Mouse (Mus musculus) forebrain, embryonic 11.5 days (tissue): ENCODE measurements around the gene Kbtbd2. TPM values are rescaled to one million over a fixed set of nuclear protein-coding genes. Genes with fewer than 3 reads are reported as not detected.

Experiments
- ATAC-seq: fragments of 200-750 bp; cut with Nextera tagmentation; replicated peaks from 2 replicates; pipeline ENCODE4 v1.8.0; 2017; ENCODE audit warnings: moderate TSS enrichment; ENCODE audit not compliant: low FRiP score
- DNase-seq: peaks from one replicate; pipeline ENCODE4 v3.0.0-alpha.2; 2017; ENCODE audit warnings: low spot score
- H3K27ac ChIP-seq: fragments of 300-500 bp; sonication (generic); 2 replicates; pipeline ENCODE4 v1.5.1; 2014; ENCODE audit warnings: low read depth, low read length
- H3K27me3 ChIP-seq: fragments of 300-500 bp; sonication (generic); 2 replicates; pipeline ENCODE4 v1.6.1; 2014; ENCODE audit warnings: mild to moderate bottlenecking, low read length, mixed read lengths; ENCODE audit not compliant: control insufficient read depth, insufficient read depth
- H3K36me3 ChIP-seq: fragments of 300-500 bp; sonication (generic); 2 replicates; pipeline ENCODE4 v1.6.1; 2014; ENCODE audit warnings: mild to moderate bottlenecking, low read length, moderate library complexity, mixed read lengths; ENCODE audit not compliant: control insufficient read depth, insufficient read depth
- H3K4me1 ChIP-seq: fragments of 300-500 bp; sonication (generic); replicated peaks from 2 replicates; pipeline ENCODE4 v1.6.1; 2014; ENCODE audit warnings: low read length, mixed read lengths; ENCODE audit not compliant: control insufficient read depth, insufficient read depth
- H3K4me2 ChIP-seq: fragments of 300-500 bp; sonication (generic); 2 replicates; pipeline ENCODE4 v1.6.1; 2014; ENCODE audit warnings: low read depth, mild to moderate bottlenecking, low read length, moderate library complexity, mixed read lengths; ENCODE audit not compliant: severe bottlenecking
- H3K4me3 ChIP-seq: fragments of 300-500 bp; sonication (generic); 2 replicates; pipeline ENCODE4 v1.5.1; 2014; ENCODE audit warnings: low read depth, low read length
- H3K9ac ChIP-seq: fragments of 300-500 bp; sonication (generic); 2 replicates; pipeline ENCODE4 v1.6.1; 2014; ENCODE audit warnings: low read length
- H3K9me3 ChIP-seq: fragments of 300-500 bp; sonication (generic); 2 replicates; pipeline ENCODE4 v1.6.1; 2016; ENCODE audit warnings: low read length, mixed read lengths; ENCODE audit not compliant: control insufficient read depth
- WGBS: fragments of 180-500 bp; shearing (Covaris S2); extraction: QIAGEN DNeasy Blood & Tissue Kit; methylation state at CpG from one replicate; pipeline ENCODE4 v1.1.7; 2014; 5-methylcytosine and 5-hydroxymethylcytosine counted together
- polyA plus RNA-seq: library from polyadenylated mRNA; unstranded; fragments of >200 nt; fragmentation: Nextera tagmentation; extraction: Ambion mirVana; gene quantifications from 2 replicates; pipeline ENCODE4 v1.2.1, GENCODE M21; 2014

Kbtbd2 gene
- 40.1 and 40.6 TPM in 2 replicates for polyA plus RNA-seq

DNA sequence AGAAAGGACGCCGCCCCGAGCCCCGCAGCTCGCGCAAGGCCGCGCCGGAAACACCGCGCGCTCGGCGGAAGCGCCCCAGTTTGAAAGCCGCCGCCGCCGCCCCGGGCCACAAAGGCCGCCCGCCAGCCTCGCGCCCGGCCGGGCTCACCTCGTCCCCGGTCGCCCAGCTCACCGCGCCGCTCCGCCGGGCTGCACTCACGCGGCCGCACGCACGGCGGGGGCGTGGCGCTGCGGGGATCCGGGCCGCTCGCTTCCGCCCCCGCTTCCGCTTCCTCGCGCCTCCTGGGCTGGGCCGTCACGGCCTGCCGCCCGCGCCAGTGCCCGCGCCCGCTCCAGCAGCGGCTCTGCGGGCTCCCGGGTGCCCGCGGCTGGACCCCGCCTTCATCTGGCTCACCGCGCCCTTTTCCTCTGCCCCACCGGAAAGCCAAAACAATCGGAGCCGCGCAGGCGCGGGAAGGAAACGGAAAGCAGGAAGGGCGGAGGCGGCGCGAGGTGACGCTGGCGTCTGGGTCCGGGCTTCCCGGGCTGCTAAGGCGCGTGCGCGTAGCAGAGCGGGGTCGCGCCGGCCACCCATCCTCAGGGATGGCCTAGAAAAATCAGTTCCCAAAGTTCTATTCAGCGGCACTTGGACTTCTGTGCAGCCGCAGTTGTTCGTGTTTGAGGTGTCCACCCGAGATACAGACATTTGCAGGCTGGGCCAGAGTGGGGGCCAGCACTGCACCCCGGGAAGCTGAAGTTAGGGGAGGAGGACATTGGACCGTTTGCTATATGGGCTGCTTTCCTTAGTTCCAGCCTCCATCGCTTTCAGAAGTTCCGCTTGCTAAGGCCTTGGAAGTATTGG lies at the start of gene Kbtbd2:
Kbtbd2 (minus strand) TSS at position 503 of the 841 bp plus-strand sequence.
- Histone ChIP-seq H3K9me3 (no peaks in the 10 kb centered on the region), H3K9ac (peak within 1 kb of the TSS; percentile 87), H3K27ac (peak within 1 kb of the TSS; percentile 98), H3K4me3 (peak within 1 kb of the TSS; percentile 73), H3K4me2 (peak within 1 kb of the TSS; percentile 78), H3K27me3 (no peaks in the 10 kb centered on the region), H3K36me3 (no peaks in the 10 kb centered on the region), H3K4me1 (peaks cover 7% of the 10 kb centered on the region; the same call in 1 of the 2 replicates)
- ATAC-seq, result peak; percentile 95
- WGBS, result under 1% methylated on average over 80 of the region's 98 CpGs
- DNase-seq, result peak; percentile 97

DNA sequence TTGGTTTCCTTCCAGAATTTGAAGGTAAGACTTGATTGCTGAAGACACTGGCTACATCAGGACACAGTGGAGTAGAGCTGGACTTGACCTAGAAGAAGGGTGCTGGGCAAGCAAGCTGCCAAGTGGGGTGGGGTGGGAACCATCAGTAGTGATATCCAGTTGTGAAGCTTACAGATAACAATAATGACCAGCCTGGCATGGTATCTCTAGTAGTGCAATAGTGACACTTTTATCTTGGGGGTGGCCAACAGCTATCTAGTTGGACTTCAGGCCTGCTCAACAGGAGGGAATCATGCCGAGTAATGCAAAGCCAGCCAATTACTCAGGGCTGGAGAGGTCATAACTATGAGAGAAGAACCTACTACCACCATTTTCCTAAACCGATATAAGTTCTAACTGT lies 46.8 kb upstream of the Kbtbd2 start:
- Histone ChIP-seq H3K4me2 (no peak overlapping the region), H3K9ac (no peak overlapping the region), H3K27ac (no peak overlapping the region), H3K4me3 (no peak overlapping the region), H3K9me3 (no peaks in the 10 kb centered on the region), H3K27me3 (no peaks in the 10 kb centered on the region), H3K36me3 (no peaks in the 10 kb centered on the region), H3K4me1 (no peaks in the 10 kb centered on the region)
- ATAC-seq (no peak), DNase-seq (no peak)
- 93% methylated on average over 2 of the region's 2 CpGs for WGBS

DNA sequence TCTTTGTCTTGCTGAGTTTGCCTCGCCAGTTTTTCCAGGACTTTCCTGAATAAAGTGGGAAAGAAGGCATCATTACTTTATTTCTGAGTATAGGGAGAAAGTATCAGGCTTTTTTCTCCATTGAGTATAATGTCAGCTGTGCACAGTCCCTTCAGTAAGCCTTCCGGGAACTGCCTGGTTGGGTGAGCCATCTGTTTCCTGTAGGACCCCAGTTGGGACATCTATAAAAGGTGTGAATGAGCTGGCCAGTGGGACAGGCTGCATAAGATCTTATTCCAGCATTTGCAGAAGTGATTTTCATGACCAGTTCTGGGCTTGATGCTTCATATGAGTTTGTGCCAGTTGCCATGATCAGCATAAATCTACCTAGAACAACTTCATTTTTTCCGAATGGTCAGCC lies 45.6 kb upstream of the Kbtbd2 start:
- Histone ChIP-seq H3K9me3 (no peaks in the 10 kb centered on the region), H3K4me1 (no peaks in the 10 kb centered on the region), H3K27ac (no peak overlapping the region), H3K27me3 (no peaks in the 10 kb centered on the region), H3K9ac (no peak overlapping the region), H3K36me3 (no peaks in the 10 kb centered on the region), H3K4me3 (no peak overlapping the region), H3K4me2 (no peak overlapping the region)
- 89% methylated on average over 3 of the region's 3 CpGs for WGBS
- DNase-seq (no peak), ATAC-seq (no peak)

DNA sequence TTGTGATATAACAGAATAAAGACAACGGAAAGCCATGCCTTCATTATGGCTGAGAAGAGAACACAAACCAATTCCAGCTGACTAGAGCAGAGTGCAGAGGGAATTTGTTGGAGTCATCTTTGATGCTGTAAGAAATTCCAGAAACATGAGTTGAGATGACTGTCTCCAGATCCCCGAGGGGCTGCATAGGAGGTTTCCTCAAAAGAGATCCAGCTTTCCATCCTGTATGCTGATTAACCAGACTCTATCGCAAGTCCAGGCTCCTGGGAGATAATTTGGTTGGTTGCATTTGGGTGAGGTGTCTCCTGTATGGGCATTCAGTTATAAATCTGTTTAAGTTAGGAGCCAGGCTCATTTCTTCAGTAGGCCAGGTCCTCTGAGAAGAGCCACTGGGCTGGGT lies 40.0 kb upstream of the Kbtbd2 start:
- Histone ChIP-seq H3K9me3 (no peaks in the 10 kb centered on the region), H3K36me3 (no peaks in the 10 kb centered on the region), H3K4me1 (no peaks in the 10 kb centered on the region), H3K9ac (no peak overlapping the region), H3K27ac (no peak overlapping the region), H3K27me3 (no peaks in the 10 kb centered on the region), H3K4me2 (no peak overlapping the region), H3K4me3 (no peak overlapping the region)
- DNase-seq (no peak), ATAC-seq (no peak)
- 92% methylated on average over 3 of the region's 3 CpGs for WGBS

DNA sequence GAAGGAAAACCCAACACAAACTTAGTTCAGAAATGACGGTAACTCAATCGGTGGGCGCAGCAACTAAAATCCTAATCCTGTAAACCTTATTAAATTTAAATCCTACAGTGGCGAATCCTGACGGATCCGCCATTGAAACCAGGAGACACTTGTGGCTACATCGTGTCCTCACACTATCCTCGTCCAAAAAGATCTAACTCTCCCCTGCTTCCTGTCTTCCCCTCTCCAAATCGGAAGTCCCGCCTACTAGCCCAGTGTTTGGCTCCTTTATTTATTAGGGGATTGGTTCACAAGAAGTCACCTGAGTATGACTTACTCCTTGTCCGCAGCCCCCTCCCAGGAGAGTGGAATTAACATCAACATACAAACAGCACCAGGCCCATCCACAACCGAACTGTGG lies 39.6 kb upstream of the Kbtbd2 start:
- H3K4me3 ChIP-seq, result no peak overlapping the region
- no peak overlapping the region for H3K9ac ChIP-seq
- H3K4me1 ChIP-seq, result no peaks in the 10 kb centered on the region
- whole genome bisulfite sequencing, result 95% methylated on average over 12 of the region's 12 CpGs
- no peaks in the 10 kb centered on the region for H3K9me3 ChIP-seq
- H3K4me2 ChIP-seq, result no peak overlapping the region
- ATAC-seq, result no peak
- no peaks in the 10 kb centered on the region for H3K36me3 ChIP-seq
- DNase-seq, result no peak
- no peaks in the 10 kb centered on the region for H3K27me3 ChIP-seq
- no peak overlapping the region for H3K27ac ChIP-seq

DNA sequence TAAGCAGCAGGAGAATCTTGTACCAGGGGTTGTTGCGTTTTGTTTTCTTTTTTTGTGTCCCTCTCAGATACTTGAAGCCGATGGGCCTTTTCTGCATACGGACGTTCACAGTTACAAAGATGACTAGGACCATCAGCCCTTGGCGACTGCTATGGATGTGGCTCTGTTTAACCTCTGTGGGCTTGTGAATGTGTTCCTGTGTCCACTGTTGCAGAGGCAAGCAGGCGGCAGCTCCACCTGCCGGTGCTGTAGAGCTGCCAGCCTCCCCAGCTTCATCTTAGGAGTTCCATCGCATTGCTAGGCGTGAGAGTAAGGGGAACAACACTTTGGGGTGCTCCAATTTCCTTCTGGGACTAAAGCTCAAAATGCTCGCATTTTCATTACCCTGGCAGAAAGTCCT lies 37.9 kb upstream of the Kbtbd2 start:
- H3K27ac ChIP-seq, result no peak overlapping the region
- no peaks in the 10 kb centered on the region for H3K27me3 ChIP-seq
- H3K9ac ChIP-seq, result no peak overlapping the region
- WGBS, result 93% methylated on average over 10 of the region's 10 CpGs
- no peak overlapping the region for H3K4me2 ChIP-seq
- no peak overlapping the region for H3K4me3 ChIP-seq
- H3K36me3 ChIP-seq, result no peaks in the 10 kb centered on the region
- H3K4me1 ChIP-seq, result no peaks in the 10 kb centered on the region
- H3K9me3 ChIP-seq, result no peaks in the 10 kb centered on the region
- ATAC-seq (no peak), DNase-seq (no peak)

DNA sequence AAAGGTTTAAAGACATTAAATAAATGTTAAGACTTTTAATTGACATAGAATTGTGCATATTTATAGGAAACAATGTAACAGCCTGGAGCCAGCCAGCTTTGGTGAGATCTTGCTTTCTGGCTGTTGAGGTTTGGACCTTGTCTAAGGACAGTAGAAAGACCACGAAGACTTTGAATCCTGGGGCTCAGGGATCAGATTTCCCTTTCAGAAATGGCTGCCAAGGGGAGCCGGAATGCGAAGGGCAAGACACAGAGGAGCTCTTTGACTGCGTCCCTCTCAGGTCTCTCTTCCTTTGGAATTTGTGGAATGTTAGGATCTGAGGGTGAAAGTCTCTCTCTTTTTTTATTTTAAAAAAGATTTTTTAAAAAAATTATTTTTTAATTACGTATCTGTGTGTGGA lies 37.2 kb upstream of the Kbtbd2 start:
- no peak overlapping the region for H3K4me2 ChIP-seq
- 48% methylated on average over 5 of the region's 5 CpGs for WGBS
- no peaks in the 10 kb centered on the region for H3K27me3 ChIP-seq
- H3K27ac ChIP-seq, result no peak overlapping the region
- DNase-seq, result no peak
- H3K9me3 ChIP-seq, result no peaks in the 10 kb centered on the region
- H3K4me1 ChIP-seq, result no peaks in the 10 kb centered on the region
- H3K4me3 ChIP-seq, result no peak overlapping the region
- ATAC-seq, result no peak
- H3K9ac ChIP-seq, result no peak overlapping the region
- H3K36me3 ChIP-seq, result no peaks in the 10 kb centered on the region

DNA sequence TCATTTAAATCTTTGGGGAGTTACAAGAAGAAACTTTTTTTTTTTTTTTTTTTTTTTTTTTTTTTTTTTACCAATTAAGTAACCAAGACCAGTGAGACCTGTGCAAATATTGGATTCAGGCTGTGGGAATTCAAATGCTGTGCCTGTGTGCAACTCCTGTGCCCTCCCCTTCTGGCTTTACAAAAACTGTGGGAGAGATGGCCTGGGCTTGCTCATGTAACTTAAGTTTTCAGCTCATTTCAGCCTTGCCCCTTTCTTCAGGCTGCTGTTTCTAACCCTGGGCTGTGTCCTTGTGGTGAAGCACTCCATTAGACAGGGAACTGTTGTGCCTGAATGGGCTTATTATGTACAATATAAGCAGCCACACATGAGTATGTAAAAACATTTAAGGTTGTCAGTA lies 35.2 kb upstream of the Kbtbd2 start:
- Histone ChIP-seq H3K9me3 (no peaks in the 10 kb centered on the region), H3K36me3 (no peaks in the 10 kb centered on the region), H3K4me3 (peak overlapping the region; percentile 56; the same call in 1 of the 2 replicates), H3K4me1 (no peaks in the 10 kb centered on the region), H3K27ac (no peak overlapping the region), H3K4me2 (peak overlapping the region; percentile 73), H3K9ac (no peak overlapping the region), H3K27me3 (no peaks in the 10 kb centered on the region)
- DNase-seq, result no peak
- no peak for ATAC-seq

DNA sequence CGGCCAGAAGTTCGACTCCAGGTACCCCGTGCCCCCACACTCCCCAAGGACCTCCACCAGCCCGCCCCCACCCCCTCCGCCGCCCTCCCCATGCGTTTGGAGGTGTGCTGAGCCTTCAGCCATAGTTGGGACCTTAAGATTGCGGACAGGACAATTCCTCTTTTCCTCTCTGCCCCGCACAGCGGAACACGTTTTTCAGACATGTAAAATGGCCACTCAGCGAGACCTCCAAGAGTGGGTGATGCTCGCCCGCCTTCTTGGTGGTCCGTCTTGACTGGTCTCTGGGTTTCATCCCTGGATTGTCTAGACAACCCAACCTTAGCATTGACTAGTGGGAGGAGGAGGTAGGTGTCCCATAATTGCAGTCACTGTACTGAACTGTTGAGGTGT lies 34.8 kb upstream of the Kbtbd2 start:
- ATAC-seq, result peak; percentile 35
- H3K4me2 ChIP-seq, result peak overlapping the region; percentile 73
- H3K27me3 ChIP-seq, result no peaks in the 10 kb centered on the region
- H3K4me3 ChIP-seq, result peak overlapping the region; percentile 56
- 3% methylated on average over 15 of the region's 15 CpGs for WGBS
- DNase-seq, result no peak
- no peak overlapping the region for H3K27ac ChIP-seq
- H3K4me1 ChIP-seq, result no peaks in the 10 kb centered on the region
- H3K36me3 ChIP-seq, result no peaks in the 10 kb centered on the region
- H3K9me3 ChIP-seq, result no peaks in the 10 kb centered on the region
- H3K9ac ChIP-seq, result peak overlapping the region; percentile 76
